Mouse (Mus musculus): ENCODE measurements around the gene Usp46.

- TF ChIP-seq CTCF (IDR thresholded peaks at IDR 0.05; ENCODE audit: low read depth) = no peak
- no peak for TF ChIP-seq EP300 (IDR thresholded peaks at IDR 0.05; ENCODE audit: low read depth)
These were observed 108.5 kb downstream of the Usp46 start for GRCm38 (mm10) chr5:73959779-73960178.

Data from heart, postnatal 0 days (tissue).